Mouse (Mus musculus) stomach, embryonic 14.5 days (tissue): Measurements from ENCODE around the gene Cetn3. TPM values are rescaled to one million over a fixed set of nuclear protein-coding genes. Genes with fewer than 3 reads are reported as not detected.

Experiments used
- ATAC-seq: fragments of 200-750 bp; cut with Nextera tagmentation; 2 replicates; pipeline ENCODE4 v1.8.0; 2017; ENCODE audit warnings: low read depth, moderate TSS enrichment; ENCODE audit not compliant: insufficient number of reproducible peaks, insufficient read depth, low FRiP score
- H3K27ac ChIP-seq: fragments of 300-500 bp; sonication (generic); 2 replicates; pipeline ENCODE4 v1.5.1; 2014; ENCODE audit warnings: mild to moderate bottlenecking, low read length, moderate library complexity, mixed read lengths
- H3K27me3 ChIP-seq: fragments of 300-500 bp; sonication (generic); 2 replicates; pipeline ENCODE4 v1.6.1; 2014; ENCODE audit warnings: low read length, control low read depth, mixed read lengths; ENCODE audit not compliant: control insufficient read depth, insufficient read depth
- H3K36me3 ChIP-seq: fragments of 300-500 bp; sonication (generic); 2 replicates; pipeline ENCODE4 v1.6.1; 2014; ENCODE audit warnings: mild to moderate bottlenecking, control low read depth, low read length, moderate library complexity, mixed read lengths; ENCODE audit not compliant: control insufficient read depth, insufficient read depth
- H3K4me1 ChIP-seq: fragments of 300-500 bp; sonication (generic); 2 replicates; pipeline ENCODE4 v1.6.1; 2014; ENCODE audit warnings: low read length, control low read depth, mixed read lengths; ENCODE audit not compliant: control insufficient read depth, insufficient read depth
- H3K4me2 ChIP-seq: fragments of 300-500 bp; sonication (generic); replicated peaks from 2 replicates; pipeline ENCODE4 v1.6.1; 2014; ENCODE audit warnings: low read depth, low read length, control low read depth
- H3K4me3 ChIP-seq: fragments of 300-500 bp; sonication (generic); 2 replicates; pipeline ENCODE4 v1.5.1; 2014; ENCODE audit warnings: low read depth, low read length, control low read depth
- H3K9ac ChIP-seq: fragments of 300-500 bp; sonication (generic); replicated peaks from 2 replicates; pipeline ENCODE4 v1.6.1; 2014; ENCODE audit warnings: low read depth, mild to moderate bottlenecking, control low read depth, low read length, moderate library complexity, mixed read lengths
- H3K9me3 ChIP-seq: fragments of 300-500 bp; sonication (generic); 2 replicates; pipeline ENCODE4 v1.6.1; 2016; ENCODE audit warnings: low read depth, low read length, control low read depth; ENCODE audit not compliant: control insufficient read depth
- WGBS: fragments of 180-500 bp; shearing (Covaris S2); extraction: QIAGEN DNeasy Blood & Tissue Kit; methylation state at CpG from one replicate; pipeline ENCODE4 v1.1.7; 2014; 5-methylcytosine and 5-hydroxymethylcytosine counted together
- polyA plus RNA-seq: library from polyadenylated mRNA; unstranded; fragments of >200 nt; fragmentation: Nextera tagmentation; extraction: Ambion mirVana; gene quantifications from 2 replicates; pipeline ENCODE4 v1.2.1, GENCODE M21; 2014

The Cetn3 gene
- polyA plus RNA-seq, 1 experiment from 2014 or later, result 266 TPM

DNA sequence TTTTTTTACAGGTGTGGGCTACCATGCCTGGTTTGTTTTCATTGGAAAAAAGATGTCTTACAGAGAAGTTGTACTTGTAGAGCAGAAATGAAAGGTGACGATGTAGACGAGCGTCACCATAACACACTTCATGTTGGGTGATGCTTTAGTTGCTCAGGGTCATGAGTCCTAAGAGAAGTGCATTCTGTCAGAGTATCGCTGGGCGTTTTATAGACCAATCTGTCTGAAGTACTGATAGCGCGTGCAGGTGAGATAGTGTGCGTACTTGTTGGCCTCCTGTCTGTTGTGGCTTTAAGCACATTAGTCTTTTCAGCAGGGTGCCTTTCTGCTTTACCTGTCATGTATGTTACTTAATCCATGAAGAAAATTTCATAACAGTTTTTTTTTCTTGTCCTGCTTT lies 7.3 kb downstream of the Cetn3 start:
- Histone ChIP-seq H3K27ac (no peak overlapping the region), H3K4me3 (no peak overlapping the region), H3K36me3 (peaks cover 3% of the 10 kb centered on the region; the same call in 1 of the 2 replicates), H3K27me3 (no peaks in the 10 kb centered on the region), H3K9ac (no peak overlapping the region), H3K4me1 (no peaks in the 10 kb centered on the region), H3K4me2 (no peak overlapping the region), H3K9me3 (no peaks in the 10 kb centered on the region)
- no peak for ATAC-seq
- 93% methylated on average over 8 of the region's 8 CpGs for WGBS

GRCm38 (mm10) chr13:81791861-81792260 lies 9.0 kb downstream of the Cetn3 start:
- no peak overlapping the region for H3K9ac ChIP-seq
- no peak overlapping the region for H3K27ac ChIP-seq
- no peaks in the 10 kb centered on the region for H3K9me3 ChIP-seq
- H3K36me3 ChIP-seq, result peaks cover 3% of the 10 kb centered on the region; the same call in 1 of the 2 replicates
- no peaks in the 10 kb centered on the region for H3K4me1 ChIP-seq
- no peak for ATAC-seq
- WGBS, result 27% methylated on average over 8 of the region's 8 CpGs
- no peak overlapping the region for H3K4me3 ChIP-seq
- no peak overlapping the region for H3K4me2 ChIP-seq
- no peaks in the 10 kb centered on the region for H3K27me3 ChIP-seq

GRCm38 (mm10) chr13:81793850-81794249 lies 11.0 kb downstream of the Cetn3 start:
- ATAC-seq, result no peak
- no peaks in the 10 kb centered on the region for H3K27me3 ChIP-seq

GRCm38 (mm10) chr13:81801121-81801520 lies 18.2 kb downstream of the Cetn3 start:
- no peak overlapping the region for H3K27ac ChIP-seq
- H3K4me3 ChIP-seq, result no peak overlapping the region
- no peak overlapping the region for H3K4me2 ChIP-seq
- H3K36me3 ChIP-seq, result no peaks in the 10 kb centered on the region; the same call in 1 of the 2 replicates
- H3K9ac ChIP-seq, result no peak overlapping the region
- no peak for ATAC-seq
- no peaks in the 10 kb centered on the region for H3K4me1 ChIP-seq
- H3K27me3 ChIP-seq, result no peaks in the 10 kb centered on the region
- 38% methylated on average over 3 of the region's 3 CpGs for WGBS
- no peaks in the 10 kb centered on the region for H3K9me3 ChIP-seq

More at GRCm38 (mm10) chr13:81793850-81794249, 11.0 kb downstream of the Cetn3 start:
- Histone ChIP-seq H3K9me3 (no peaks in the 10 kb centered on the region), H3K4me2 (no peak overlapping the region), H3K27ac (no peak overlapping the region), H3K36me3 (no peaks in the 10 kb centered on the region; the same call in 1 of the 2 replicates), H3K4me1 (no peaks in the 10 kb centered on the region), H3K4me3 (no peak overlapping the region), H3K9ac (no peak overlapping the region)
- WGBS, result 37% methylated on average over 1 of the region's 1 CpGs

GRCm38 (mm10) chr13:81803713-81804112 lies 20.8 kb downstream of the Cetn3 start:
- WGBS, result 90% methylated on average over 4 of the region's 4 CpGs
- Histone ChIP-seq H3K27ac (no peak overlapping the region), H3K9ac (no peak overlapping the region), H3K4me3 (no peak overlapping the region), H3K27me3 (no peaks in the 10 kb centered on the region), H3K4me2 (no peak overlapping the region), H3K4me1 (no peaks in the 10 kb centered on the region), H3K9me3 (no peaks in the 10 kb centered on the region), H3K36me3 (no peaks in the 10 kb centered on the region)
- ATAC-seq, result no peak

DNA sequence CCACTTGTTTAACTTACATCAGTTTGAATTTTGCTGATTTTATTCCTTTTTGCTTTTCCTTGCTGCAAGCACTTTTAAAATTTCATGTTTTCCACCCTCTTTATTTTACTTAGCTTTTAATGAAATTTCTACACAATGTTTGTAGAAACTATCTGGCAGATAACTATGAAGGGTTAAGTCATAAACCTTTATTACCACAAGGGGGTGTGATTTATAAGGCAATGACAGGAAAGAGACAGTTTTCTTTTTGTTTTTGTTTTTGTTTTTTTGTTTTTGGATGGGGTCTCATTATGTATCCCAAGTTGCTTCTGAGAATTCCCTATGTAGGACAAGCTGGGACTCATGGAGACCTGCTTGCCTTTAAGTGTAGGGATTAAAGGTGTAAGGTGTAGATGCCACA lies 39.9 kb downstream of the Cetn3 start:
- Histone ChIP-seq H3K4me1 (no peaks in the 10 kb centered on the region), H3K27me3 (no peaks in the 10 kb centered on the region), H3K27ac (no peak overlapping the region), H3K9ac (no peak overlapping the region), H3K4me2 (no peak overlapping the region), H3K36me3 (no peaks in the 10 kb centered on the region), H3K4me3 (no peak overlapping the region), H3K9me3 (no peaks in the 10 kb centered on the region)
- no peak for ATAC-seq

DNA sequence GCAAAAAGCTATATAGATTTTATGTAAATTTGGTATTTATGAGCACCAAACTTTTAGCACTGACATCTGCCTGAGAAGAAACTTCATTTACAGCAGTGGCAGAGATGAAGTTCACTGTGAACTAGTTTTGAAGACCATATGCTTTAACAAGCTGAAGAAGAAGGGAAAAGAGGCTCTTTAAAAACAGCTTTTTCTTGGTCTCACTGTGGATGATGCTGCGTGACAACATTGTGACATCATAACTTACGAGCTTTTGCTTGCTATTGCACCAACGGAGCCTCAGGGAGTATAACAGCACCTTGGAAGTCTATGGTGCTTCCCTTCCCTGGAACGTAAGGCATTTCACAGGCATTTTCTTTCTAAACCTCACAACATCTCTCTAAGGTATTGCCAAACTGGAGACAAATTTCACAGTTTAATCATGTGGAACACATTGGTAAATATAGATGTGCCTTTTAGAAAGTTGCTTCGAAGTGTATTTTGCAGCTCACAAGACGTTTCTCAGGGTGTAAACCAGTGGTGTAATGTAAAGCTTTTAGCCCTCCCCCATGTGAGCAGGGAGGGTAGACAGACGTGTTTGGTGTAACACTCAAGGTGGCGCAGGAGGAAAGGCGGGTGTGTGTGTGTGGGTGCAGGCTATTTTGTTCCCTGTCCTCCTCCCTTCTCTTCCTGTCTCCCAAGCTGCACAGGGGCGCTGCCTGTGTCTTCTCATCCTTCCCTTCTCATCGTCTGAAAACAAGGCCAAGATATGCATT lies 41.9 kb downstream of the Cetn3 start:
- H3K9me3 ChIP-seq, result no peaks in the 10 kb centered on the region
- H3K27me3 ChIP-seq, result no peaks in the 10 kb centered on the region
- no peak overlapping the region for H3K4me2 ChIP-seq
- 64% methylated on average over 11 of the region's 11 CpGs for WGBS
- H3K9ac ChIP-seq, result no peak overlapping the region
- H3K36me3 ChIP-seq, result no peaks in the 10 kb centered on the region
- ATAC-seq, result no peak
- no peak overlapping the region for H3K27ac ChIP-seq
- no peaks in the 10 kb centered on the region for H3K4me1 ChIP-seq
- no peak overlapping the region for H3K4me3 ChIP-seq

DNA sequence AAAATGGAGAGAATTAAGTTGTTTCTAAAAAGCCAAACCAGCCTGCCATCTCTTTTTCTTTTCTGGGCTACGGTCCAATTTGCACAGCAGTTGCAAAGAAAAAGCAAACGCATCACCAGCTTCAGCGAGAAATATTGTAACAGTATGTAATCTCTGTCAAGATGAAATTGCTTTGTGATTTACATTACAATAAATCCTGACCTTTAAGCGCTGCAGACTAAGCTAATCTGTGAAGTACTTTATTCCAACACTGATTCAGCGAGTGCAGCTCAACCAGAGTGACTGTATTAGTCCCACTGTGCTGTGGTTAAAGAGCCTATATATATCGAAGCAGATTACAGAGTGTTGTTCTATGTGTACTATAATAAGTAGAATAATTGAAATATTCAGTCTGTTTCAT lies 45.6 kb downstream of the Cetn3 start:
- Histone ChIP-seq H3K4me2 (no peak overlapping the region), H3K36me3 (no peaks in the 10 kb centered on the region), H3K4me1 (no peaks in the 10 kb centered on the region), H3K27ac (no peak overlapping the region), H3K9me3 (no peaks in the 10 kb centered on the region), H3K9ac (no peak overlapping the region), H3K27me3 (no peaks in the 10 kb centered on the region), H3K4me3 (no peak overlapping the region)
- 34% methylated on average over 6 of the region's 6 CpGs for WGBS
- ATAC-seq, result peak; percentile 53; the same call in 1 of the 2 replicates

- no peak overlapping the region for H3K9ac ChIP-seq
- no peaks in the 10 kb centered on the region for H3K9me3 ChIP-seq
- H3K4me3 ChIP-seq, result no peak overlapping the region
- no peak overlapping the region for H3K27ac ChIP-seq
- WGBS, result 81% methylated on average over 7 of the region's 7 CpGs
- no peaks in the 10 kb centered on the region for H3K4me1 ChIP-seq
- H3K36me3 ChIP-seq, result no peaks in the 10 kb centered on the region
- ATAC-seq, result no peak
- no peak overlapping the region for H3K4me2 ChIP-seq
- no peaks in the 10 kb centered on the region for H3K27me3 ChIP-seq
Measured at GRCm38 (mm10) chr13:81831838-81832237, 49.0 kb downstream of the Cetn3 start.
